Mouse (Mus musculus) sigmoid colon, adult 10 weeks (tissue): ENCODE data around the gene Zbtb20. TPM values are rescaled to one million over a fixed set of nuclear protein-coding genes. Genes with fewer than 3 reads are reported as not detected.

ENCODE experiments used
- polyA plus RNA-seq: library from polyadenylated mRNA; stranded (reverse); fragments of 350-450 nt; fragmentation: Illumina TruSeq; extraction: RNeasy Lipid Tissue Mini Kit (QIAGEN cat#74804); gene quantifications from one replicate; pipeline ENCODE4 v1.2.3, GENCODE M21; 2014; ENCODE audit warnings: low read depth, low replicate concordance

Gene Zbtb20
- polyA plus RNA-seq = 13.7 TPM

DNA sequence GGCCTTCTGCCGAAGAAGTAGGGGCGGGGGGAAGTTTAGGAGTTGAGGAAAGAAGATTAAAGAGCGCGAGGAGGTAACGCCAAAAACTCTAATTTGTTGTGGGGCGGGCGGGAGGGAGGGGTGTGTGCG is at the start of gene Zbtb20:
Gene Zbtb20 (plus strand): TSS at position 30 of the 129 bp plus-strand sequence.

DNA sequence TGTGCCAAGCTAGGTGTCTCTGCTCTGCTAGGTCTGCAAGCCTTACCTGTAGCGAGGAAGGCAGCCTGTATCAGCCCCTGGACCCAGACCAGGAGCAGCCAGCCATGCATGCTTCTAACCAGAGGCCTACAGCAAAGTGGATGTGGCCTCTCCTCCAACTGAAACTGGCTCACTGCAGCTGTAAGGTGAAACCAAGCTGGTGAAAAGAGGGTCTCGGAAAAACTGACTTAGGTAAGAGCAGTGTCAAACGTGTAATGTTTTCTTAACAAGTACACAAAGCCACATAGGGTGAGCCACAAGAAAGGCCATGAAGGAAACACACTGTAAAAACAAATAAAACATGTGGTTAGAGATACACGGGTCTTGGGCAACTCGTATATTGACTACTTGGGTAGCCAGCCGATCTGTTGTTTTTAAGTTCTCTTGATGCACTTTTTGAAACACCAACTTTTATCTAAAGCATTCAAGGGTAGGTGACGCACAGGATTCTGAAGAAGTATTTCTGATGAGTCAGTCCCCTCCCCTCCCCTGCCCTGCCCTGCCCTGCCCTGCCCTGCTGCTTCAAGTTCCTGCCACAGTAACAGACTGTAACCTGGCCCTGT is 788.4 kb downstream of the Zbtb20 start, which contains the start of gene Tigit:
Gene Tigit (minus strand): TSS at position 169 of the 602 bp plus-strand sequence.

